Mouse (Mus musculus) E14TG2a.4 (cell line): Measurements from ENCODE around the gene Gli1.

Source experiments
- CTCF ChIP-seq: conservative IDR thresholded peaks from 2 replicates; pipeline ENCODE4 v1.5.1; 2014; ENCODE audit warnings: low read length
- NANOG ChIP-seq: IDR thresholded peaks from 2 replicates; pipeline ENCODE4 v1.6.1; 2014; ENCODE audit warnings: borderline replicate concordance, low read length, mixed read lengths
- POU5F1 ChIP-seq: IDR thresholded peaks from 2 replicates; pipeline ENCODE4 v1.6.1; 2014; ENCODE audit warnings: low read length, borderline replicate concordance

DNA sequence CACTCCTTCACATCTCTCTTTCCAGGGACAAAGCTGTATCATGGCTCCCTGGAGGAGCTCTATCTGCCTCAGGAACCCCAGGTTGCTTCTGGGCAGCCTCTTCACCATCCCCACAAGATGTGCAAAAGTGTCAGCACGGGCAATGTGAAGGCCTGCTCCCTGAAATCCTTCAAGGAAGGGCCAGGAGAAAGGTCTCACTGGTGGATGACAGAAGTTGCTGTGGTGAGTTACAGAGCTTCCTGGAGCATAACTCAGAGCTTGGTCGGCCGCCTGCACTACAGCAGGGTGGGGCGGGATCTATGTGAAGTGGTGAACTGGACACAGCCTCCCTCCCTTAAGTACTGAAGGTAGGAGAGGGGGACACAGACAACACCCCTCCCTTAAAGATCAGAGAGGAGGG is 19.1 kb downstream of the Gli1 start:
- TF ChIP-seq CTCF: no peak
- TF ChIP-seq NANOG: no peak
- no peak for TF ChIP-seq POU5F1
